Mouse (Mus musculus) retina, embryonic 14.5 days (tissue): ENCODE measurements around the gene Zfp672.
A peak's percentile ranks its signal among the peaks of the same experiment; 100 is the strongest.
"Not testable (repeated sequence)": the region's sequence is repeated elsewhere in the genome, so short reads cannot be mapped to it uniquely, and the experiment has no call there.

Source experiments
- DNase-seq: peaks from one replicate; pipeline ENCODE4 v3.0.0-alpha.2; 2015; ENCODE audit warnings: low spot score

The Zfp672 gene

GRCm38 (mm10) chr11:58324614-58325229 lies 5.4 kb downstream of the Zfp672 start:
- DNase-seq, result no peak

GRCm38 (mm10) chr11:58323570-58324340 lies 6.4 kb downstream of the Zfp672 start:
- DNase-seq, result peak; percentile 15

GRCm38 (mm10) chr11:58322824-58323569 lies 7.1 kb downstream of the Zfp672 start:
- DNase-seq, result peak; percentile 99

- no peak for DNase-seq
Observed at GRCm38 (mm10) chr11:58316768-58317390, 13.3 kb downstream of the Zfp672 start.

- DNase-seq, result no peak
Observed at GRCm38 (mm10) chr11:58316344-58316743, 13.8 kb downstream of the Zfp672 start.

GRCm38 (mm10) chr11:58315536-58316168 lies 14.5 kb downstream of the Zfp672 start:
- no peak for DNase-seq

- no peak for DNase-seq
Observed at GRCm38 (mm10) chr11:58314069-58314468, 16.1 kb downstream of the Zfp672 start.

- DNase-seq, result no peak
Observed at GRCm38 (mm10) chr11:58308661-58309060, 21.5 kb downstream of the Zfp672 start.

GRCm38 (mm10) chr11:58307411-58308080 lies 22.6 kb downstream of the Zfp672 start:
- peak; percentile 54 for DNase-seq

- DNase-seq, result peak; percentile 96
Observed at GRCm38 (mm10) chr11:58306860-58307308, 23.3 kb downstream of the Zfp672 start, which contains the start of gene Zfp692. Gene Zfp692 (plus strand): TSS chr11:58307069.

GRCm38 (mm10) chr11:58305299-58305698 lies 24.8 kb downstream of the Zfp672 start:
- DNase-seq, result not testable (repeated sequence)

- peak; percentile 21 for DNase-seq
Observed at GRCm38 (mm10) chr11:58303594-58303993, 26.5 kb downstream of the Zfp672 start.

- peak; percentile 11 for DNase-seq
Observed at GRCm38 (mm10) chr11:58302774-58303445, 27.2 kb downstream of the Zfp672 start.

GRCm38 (mm10) chr11:58301837-58302754 lies 28.0 kb downstream of the Zfp672 start:
- DNase-seq, result peak; percentile 98

GRCm38 (mm10) chr11:58301057-58301456 lies 29.1 kb downstream of the Zfp672 start:
- peak; percentile 76 for DNase-seq

GRCm38 (mm10) chr11:58297396-58297795 lies 32.7 kb downstream of the Zfp672 start:
- no peak for DNase-seq

GRCm38 (mm10) chr11:58292791-58293190 lies 37.3 kb downstream of the Zfp672 start:
- no peak for DNase-seq

GRCm38 (mm10) chr11:58290812-58291211 lies 39.3 kb downstream of the Zfp672 start:
- no peak for DNase-seq

GRCm38 (mm10) chr11:58289992-58290682 lies 40.0 kb downstream of the Zfp672 start:
- no peak for DNase-seq
